Mouse (Mus musculus) urinary bladder, postnatal 14 days (tissue): ENCODE measurements at regions not wholly inside any gene's neighbourhood (a gene's known extent, or its start where the extent isn't known, plus 50 kb on each side); places are given as distances from the start of the nearest gene placed in this dataset.

Experiments
- DNase-seq: peaks from one replicate; pipeline ENCODE4 v3.0.0; 2021; ENCODE audit warnings: low spot score

- no peak for DNase-seq
Observed at GRCm38 (mm10) chr5:75248279-75248678, 96.2 kb downstream of the Pdgfra start.

- no peak for DNase-seq
Observed at GRCm38 (mm10) chr5:75249671-75250070, 97.6 kb downstream of the Pdgfra start.

GRCm38 (mm10) chr5:75253349-75253748 is 101.3 kb downstream of the Pdgfra start:
- DNase-seq = no peak

- no peak for DNase-seq
Observed at GRCm38 (mm10) chr5:75253830-75254229, 101.7 kb downstream of the Pdgfra start.

- no peak for DNase-seq
Observed at GRCm38 (mm10) chr5:75256186-75256585, 104.1 kb downstream of the Pdgfra start.

GRCm38 (mm10) chr5:75257067-75257466 is 105.0 kb downstream of the Pdgfra start:
- DNase-seq = no peak

GRCm38 (mm10) chr5:75260247-75260646 is 108.2 kb downstream of the Pdgfra start:
- no peak for DNase-seq

- DNase-seq = no peak
Observed at GRCm38 (mm10) chr5:75266111-75266676, 114.1 kb downstream of the Pdgfra start.

- DNase-seq = no peak
Observed at GRCm38 (mm10) chr5:75266871-75267270, 114.8 kb downstream of the Pdgfra start.

- DNase-seq = no peak
Observed at GRCm38 (mm10) chr5:75267766-75268165, 115.7 kb downstream of the Pdgfra start.

- no peak for DNase-seq
Observed at GRCm38 (mm10) chr5:75278041-75278440, 125.9 kb downstream of the Pdgfra start.

- no peak for DNase-seq
Observed at GRCm38 (mm10) chr5:75279561-75280171, 127.6 kb downstream of the Pdgfra start.

- no peak for DNase-seq
Observed at GRCm38 (mm10) chr5:75280698-75281097, 128.6 kb downstream of the Pdgfra start.

GRCm38 (mm10) chr5:75281510-75281909 is 129.4 kb downstream of the Pdgfra start:
- no peak for DNase-seq

- no peak for DNase-seq
Observed at GRCm38 (mm10) chr5:75282617-75283016, 130.5 kb downstream of the Pdgfra start.

- no peak for DNase-seq
Observed at GRCm38 (mm10) chr5:75283841-75284240, 131.7 kb downstream of the Pdgfra start.

- no peak for DNase-seq
Observed at GRCm38 (mm10) chr5:75285950-75286349, 133.9 kb downstream of the Pdgfra start.

GRCm38 (mm10) chr5:75295676-75296075 is 143.6 kb downstream of the Pdgfra start:
- DNase-seq = no peak

GRCm38 (mm10) chr5:75312897-75313296 is 160.8 kb downstream of the Pdgfra start:
- DNase-seq = no peak

GRCm38 (mm10) chr5:75315956-75316355 is 163.9 kb downstream of the Pdgfra start:
- no peak for DNase-seq

GRCm38 (mm10) chr5:75320536-75320935 is 168.4 kb downstream of the Pdgfra start:
- DNase-seq = no peak

GRCm38 (mm10) chr5:75334050-75334449 is 182.0 kb downstream of the Pdgfra start:
- no peak for DNase-seq

GRCm38 (mm10) chr5:75336454-75336853 is 184.4 kb downstream of the Pdgfra start:
- DNase-seq = no peak

- DNase-seq = no peak
Observed at GRCm38 (mm10) chr5:75338439-75338838, 186.3 kb downstream of the Pdgfra start.
